Mouse (Mus musculus) spleen, adult 2 months (tissue): ENCODE data around the gene Atp7a.
A peak's percentile ranks its signal among the peaks of the same experiment; 100 is the strongest.

Source experiments
- CTCF ChIP-seq: fragments of 200-500 bp; IDR thresholded peaks from 2 replicates; pipeline ENCODE4 v1.5.1; 2011; ENCODE audit warnings: mild to moderate bottlenecking, inconsistent platforms; ENCODE audit not compliant: insufficient read depth, insufficient read length, insufficient replicate concordance; ENCODE audit errors: extremely low read depth
- POLR2A ChIP-seq: fragments of 200-500 bp; IDR thresholded peaks from 2 replicates; pipeline ENCODE4 v1.6.1; 2011; ENCODE audit warnings: low read depth, low read length, inconsistent platforms

- no peak for TF ChIP-seq POLR2A
- peak; percentile 59; the same call in 1 of the 2 replicates for TF ChIP-seq CTCF
Observed at GRCm38 (mm10) chrX:106171106-106171852, 144.2 kb downstream of the Atp7a start.
